23 mouse cellular contexts compared by ENCODE assay signal in the genomic region with DNA sequence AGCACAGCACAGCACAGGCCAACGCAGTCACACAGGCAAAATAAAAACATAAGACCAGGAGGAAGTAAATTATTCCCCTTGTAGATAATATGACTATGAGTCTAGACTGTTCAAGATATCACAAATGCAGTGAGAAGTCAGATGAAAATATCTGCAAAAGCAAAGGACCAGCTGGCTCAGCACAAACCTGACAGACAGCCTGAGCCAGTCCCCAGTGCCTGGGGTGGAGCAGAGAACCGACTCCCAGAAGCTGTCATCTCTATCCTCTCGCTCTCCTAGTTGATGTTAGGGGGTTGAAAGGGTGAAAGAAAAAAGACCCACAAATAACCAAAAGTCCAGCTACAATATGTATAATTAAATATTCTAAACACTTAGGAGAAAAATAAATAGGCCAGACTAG. TPM values are rescaled to one million over a fixed set of nuclear protein-coding genes. Genes with fewer than 3 reads are reported as not detected.
DNase-seq lines count a peak whose midpoint lies in the region; ATAC-seq and TF ChIP-seq lines count a peak whose summit lies in the region.
"Had no signal": no experiment of that assay in that cellular context is flagged by ENCODE, and none has a peak within 500 bp of the region (broad histone marks: within the 10 kb centered on the region; RNA-seq: fewer than 3 reads in every experiment).

No protein-coding gene starts in this region.

- no peak overlapping the region for H3K27ac ChIP-seq in forebrain, postnatal 0 days (ENCODE audit: low read depth, low read length)
- no peak overlapping the region for H3K27ac ChIP-seq in forebrain, embryonic 10.5 days
- no peak overlapping the region for H3K27ac ChIP-seq in kidney, embryonic 16.5 days (ENCODE audit: low read length)
- no peak overlapping the region for H3K27ac ChIP-seq in lung, embryonic 16.5 days (ENCODE audit: low read length)
- H3K27ac ChIP-seq: embryonic facial prominence, embryonic 10.5 days; embryonic facial prominence, embryonic 12.5 days; forebrain, embryonic 12.5 days had no signal

- H3K27me3 ChIP-seq in forebrain, postnatal 0 days (ENCODE audit: insufficient read depth, low read length): no peaks in the 10 kb centered on the region
- no peaks in the 10 kb centered on the region for H3K27me3 ChIP-seq in forebrain, embryonic 10.5 days (ENCODE audit: poor library complexity, severe bottlenecking)
- no peaks in the 10 kb centered on the region for H3K27me3 ChIP-seq in kidney, embryonic 16.5 days (ENCODE audit: insufficient read depth, low read length)
- no peaks in the 10 kb centered on the region for H3K27me3 ChIP-seq in lung, embryonic 16.5 days (ENCODE audit: control insufficient read depth, insufficient read depth, low read depth, low read length)
- H3K27me3 ChIP-seq: CH12.LX; embryonic facial prominence, embryonic 12.5 days; forebrain, embryonic 12.5 days; Patski had no signal

- no peaks in the 10 kb centered on the region for H3K9me3 ChIP-seq in forebrain, postnatal 0 days (ENCODE audit: low read length)
- H3K9me3 ChIP-seq in forebrain, embryonic 10.5 days: no peaks in the 10 kb centered on the region; the same call in 1 of the 2 replicates
- H3K9me3 ChIP-seq in kidney, embryonic 16.5 days (ENCODE audit: low read length): peaks cover 5% of the 10 kb centered on the region; the same call in 1 of the 2 replicates
- H3K9me3 ChIP-seq in lung, embryonic 16.5 days (ENCODE audit: control insufficient read depth, low read length): peaks cover 5% of the 10 kb centered on the region
- H3K9me3 ChIP-seq: embryonic facial prominence, embryonic 10.5 days; embryonic facial prominence, embryonic 12.5 days had no signal

- no peaks in the 10 kb centered on the region for H3K36me3 ChIP-seq in forebrain, postnatal 0 days (ENCODE audit: insufficient read depth)
- H3K36me3 ChIP-seq in forebrain, embryonic 10.5 days (replicated peaks): no peaks in the 10 kb centered on the region
- no peaks in the 10 kb centered on the region for H3K36me3 ChIP-seq in kidney, embryonic 16.5 days (ENCODE audit: insufficient read depth, low read length)
- no peaks in the 10 kb centered on the region for H3K36me3 ChIP-seq in lung, embryonic 16.5 days (ENCODE audit: control insufficient read depth, insufficient read depth, low read length)
- H3K36me3 ChIP-seq: embryonic facial prominence, embryonic 10.5 days; embryonic facial prominence, embryonic 12.5 days; forebrain, embryonic 12.5 days; G1E had no signal

- H3K4me3 ChIP-seq in forebrain, postnatal 0 days (ENCODE audit: low read depth, low read length): no peak overlapping the region
- no peak overlapping the region for H3K4me3 ChIP-seq in forebrain, embryonic 10.5 days
- no peak overlapping the region for H3K4me3 ChIP-seq in kidney, embryonic 16.5 days (ENCODE audit: low read length)
- no peak overlapping the region for H3K4me3 ChIP-seq in lung, embryonic 16.5 days (ENCODE audit: low read length)
- no peak overlapping the region for H3K4me3 ChIP-seq in lung, adult 2 months (replicated peaks; ENCODE audit: extremely low read depth, low read depth, low read length)
- H3K4me3 ChIP-seq: embryonic facial prominence, embryonic 10.5 days; embryonic facial prominence, embryonic 12.5 days; forebrain, embryonic 12.5 days had no signal

- no peak for TF ChIP-seq POLR2A in lung, adult 2 months (IDR thresholded peaks at IDR 0.05; ENCODE audit: borderline replicate concordance, extremely low read depth, low read depth, low read length)

- no peak overlapping the region for H3K9ac ChIP-seq in forebrain, postnatal 0 days
- no peak overlapping the region for H3K9ac ChIP-seq in kidney, embryonic 16.5 days (replicated peaks; ENCODE audit: low read length)
- H3K9ac ChIP-seq in lung, embryonic 16.5 days (ENCODE audit: low read length): no peak overlapping the region
- H3K9ac ChIP-seq: embryonic facial prominence, embryonic 12.5 days; forebrain, embryonic 12.5 days had no signal

- WGBS in forebrain, postnatal 0 days: 82% methylated on average over 3 of the region's 3 CpGs
- 85% methylated on average over 3 of the region's 3 CpGs for WGBS in forebrain, embryonic 10.5 days
- 64% methylated on average over 3 of the region's 3 CpGs for WGBS in kidney, embryonic 16.5 days
- WGBS in lung, embryonic 16.5 days: 68% methylated on average over 3 of the region's 3 CpGs
- 73% methylated on average over 3 of the region's 3 CpGs for WGBS in lung, adult 2 months

- TF ChIP-seq CTCF in forebrain, postnatal 0 days (IDR thresholded peaks at IDR 0.05; ENCODE audit: low read depth): no peak
- no peak for TF ChIP-seq CTCF in lung, adult 2 months (IDR thresholded peaks at IDR 0.05; ENCODE audit: insufficient read depth, low read length)

- DNase-seq in forebrain, postnatal 0 days: no peak
- DNase-seq in forebrain, embryonic 10.5 days (ENCODE audit: extremely low spot score, low spot score): no peak
- peak; percentile 21 for DNase-seq in kidney, postnatal 10 days
- DNase-seq in lung, adult 2 months: no peak
- DNase-seq: adrenal gland, adult 8-10 months; adrenal gland, postnatal 14 days; adrenal gland, postnatal 36 days; cerebellum, adult 11-12 months; cerebellum, adult 2 months; cerebellum, adult 9-10 months; cerebellum, postnatal 25 days had no signal

- ATAC-seq in forebrain, postnatal 0 days: peak; percentile 29
- ATAC-seq in kidney, embryonic 16.5 days (ENCODE audit: low FRiP score, low TSS enrichment): no peak
- ATAC-seq in lung, embryonic 16.5 days (ENCODE audit: low read depth): peak; percentile 56
- ATAC-seq: activated CD4-positive, CD25-positive, alpha-beta regulatory T cell, adult 4 months; CD4-positive, CD25-positive, alpha-beta regulatory T cell, adult 4 months; forebrain, embryonic 14.5 days; forebrain, embryonic 16.5 days; Patski had no signal

- H3K4me2 ChIP-seq in forebrain, postnatal 0 days (ENCODE audit: low read depth): no peak overlapping the region
- no peak overlapping the region for H3K4me2 ChIP-seq in kidney, embryonic 16.5 days (replicated peaks; ENCODE audit: low read depth, low read length)
- H3K4me2 ChIP-seq in lung, embryonic 16.5 days (ENCODE audit: low read depth, low read length): no peak overlapping the region
- H3K4me2 ChIP-seq: embryonic facial prominence, embryonic 12.5 days; forebrain, embryonic 12.5 days had no signal

- H3K4me1 ChIP-seq in forebrain, postnatal 0 days (ENCODE audit: insufficient read depth): no peaks in the 10 kb centered on the region
- no peaks in the 10 kb centered on the region for H3K4me1 ChIP-seq in forebrain, embryonic 10.5 days
- peaks cover 7% of the 10 kb centered on the region; the same call in 1 of the 2 replicates for H3K4me1 ChIP-seq in kidney, embryonic 16.5 days (ENCODE audit: insufficient read depth, low read length)
- H3K4me1 ChIP-seq in lung, embryonic 16.5 days (replicated peaks; ENCODE audit: control insufficient read depth, insufficient read depth, low read length): peaks cover 7% of the 10 kb centered on the region
- H3K4me1 ChIP-seq in lung, adult 2 months (ENCODE audit: control insufficient read depth, insufficient read depth, low read length): no peaks in the 10 kb centered on the region; the same call in 1 of the 2 replicates
- H3K4me1 ChIP-seq: embryonic facial prominence, embryonic 10.5 days; embryonic facial prominence, embryonic 12.5 days; forebrain, embryonic 12.5 days had no signal

RNA-seq across cellular contexts. Expression of a gene that starts 30.0 kb away (rescaled TPM):
- total RNA-seq in forebrain, postnatal 0 days (2014; rRNA removed): 10.2 and 11.1 TPM in 2 replicates
- polyA plus RNA-seq in forebrain, postnatal 0 days (2015; fragmentation: Nextera tagmentation; extraction: Ambion mirVana): 8.8 and 9.1 TPM in 2 replicates
- polyA plus RNA-seq in forebrain, embryonic 10.5 days (2016; fragmentation: Nextera tagmentation; extraction: Ambion mirVana): 0.24 and 0.25 TPM in 2 replicates
- polyA plus RNA-seq in kidney, embryonic 16.5 days (2015; fragmentation: Nextera tagmentation; extraction: Ambion mirVana): 3.0 and 3.2 TPM in 2 replicates
- 4.9 and 6.5 TPM in 2 replicates for polyA plus RNA-seq in lung, embryonic 16.5 days (2015; fragmentation: Nextera tagmentation; extraction: Ambion mirVana)
- 35.4 and 40.4 TPM in 2 replicates for polyA plus RNA-seq in lung, adult 2 months (2012; rRNA removed)
- total RNA-seq: G1E had no signal
- polyA plus RNA-seq: activated CD4-positive, CD25-positive, alpha-beta regulatory T cell, adult 4 months; CD4-positive, CD25-positive, alpha-beta regulatory T cell, adult 4 months; G1E had no signal

RNA-seq across cellular contexts. Expression of a gene that starts 54.4 kb away (rescaled TPM):
- total RNA-seq in forebrain, postnatal 0 days (2014; rRNA removed): 55.2 and 71.1 TPM in 2 replicates
- 42.2 and 49.0 TPM in 2 replicates for polyA plus RNA-seq in forebrain, postnatal 0 days (2015; fragmentation: Nextera tagmentation; extraction: Ambion mirVana)
- 5.4 and 5.6 TPM in 2 replicates for polyA plus RNA-seq in forebrain, embryonic 10.5 days (2016; fragmentation: Nextera tagmentation; extraction: Ambion mirVana)
- polyA plus RNA-seq in kidney, embryonic 16.5 days (2015; fragmentation: Nextera tagmentation; extraction: Ambion mirVana): 9.1 and 9.2 TPM in 2 replicates
- polyA plus RNA-seq in lung, embryonic 16.5 days (2015; fragmentation: Nextera tagmentation; extraction: Ambion mirVana): 13.2 and 15.5 TPM in 2 replicates
- polyA plus RNA-seq in lung, adult 2 months (2012; rRNA removed): 120 and 125 TPM in 2 replicates
- polyA plus RNA-seq: CD4-positive, CD25-positive, alpha-beta regulatory T cell, adult 4 months had no signal
